Mouse (Mus musculus): ENCODE measurements around the gene Grhl3. TPM values are rescaled to one million over a fixed set of nuclear protein-coding genes. Genes with fewer than 3 reads are reported as not detected.

Grhl3 gene
- polyA plus RNA-seq, 1 experiment from 2014 or later, result 5.4 TPM

DNA sequence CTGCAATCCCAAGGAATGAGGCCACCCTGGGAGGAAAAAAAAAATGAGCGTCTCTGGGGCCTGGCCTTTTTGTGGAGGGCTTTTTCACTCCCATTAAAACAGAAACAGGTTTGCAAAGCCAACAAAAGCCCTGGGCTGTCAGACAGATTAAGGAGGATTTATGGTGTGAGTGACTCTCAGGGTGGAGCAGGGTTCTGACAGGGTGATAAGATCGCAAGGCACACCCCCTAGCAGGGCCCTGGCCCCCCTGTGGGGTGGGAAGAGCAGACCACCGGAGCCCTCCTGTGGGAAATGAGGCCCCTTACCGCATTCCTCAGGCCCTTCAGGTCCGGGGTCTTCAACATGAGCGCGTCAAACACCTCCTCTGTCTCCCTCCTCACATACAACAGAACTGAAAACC, 25.3 kb downstream of the Grhl3 start:
- Histone ChIP-seq H3K4me1 (replicated peaks) (peaks cover 67% of the 10 kb centered on the region), H3K9ac (peak overlapping the region; percentile 16; the same call in 1 of the 2 replicates), H3K4me3 (no peak overlapping the region), H3K27ac (peak overlapping the region; percentile 49), H3K9me3 (replicated peaks) (no peaks in the 10 kb centered on the region), H3K36me3 (no peaks in the 10 kb centered on the region), H3K4me2 (no peak overlapping the region), H3K27me3 (no peaks in the 10 kb centered on the region)
- WGBS, result 26% methylated on average over 7 of the region's 7 CpGs
- no peak for ATAC-seq (replicated peaks; ENCODE audit: insufficient number of reproducible peaks, insufficient read depth, low FRiP score, low read depth)

DNA sequence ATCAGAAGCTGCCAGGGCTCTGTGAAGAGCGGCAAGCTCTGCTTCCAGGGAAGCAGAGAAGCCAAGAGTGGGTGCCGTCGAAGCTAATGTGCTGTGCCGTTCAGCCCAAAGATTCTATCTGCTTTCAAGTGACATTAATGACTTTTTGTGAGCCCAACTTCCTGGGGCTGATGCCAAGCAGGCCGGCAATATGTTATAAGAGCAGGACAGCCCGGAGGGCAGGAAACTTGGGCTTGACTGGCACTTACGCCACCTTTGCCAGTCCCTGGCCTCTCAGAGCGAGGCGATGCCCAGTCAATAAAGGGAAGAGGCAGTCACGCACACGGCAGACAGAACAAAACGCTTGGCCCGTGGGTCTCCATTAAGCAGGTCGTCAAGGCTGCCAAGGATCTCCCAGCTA, 25.9 kb downstream of the Grhl3 start:
- H3K4me3 ChIP-seq, result no peak overlapping the region
- no peaks in the 10 kb centered on the region for H3K27me3 ChIP-seq
- H3K9ac ChIP-seq, result 0 out of 2 replicates have a peak overlapping the region, but pooled peaks have one; percentile 16
- H3K9me3 ChIP-seq (replicated peaks), result no peaks in the 10 kb centered on the region
- 44% methylated on average over 14 of the region's 14 CpGs for WGBS
- peak overlapping the region; percentile 49 for H3K27ac ChIP-seq
- H3K4me1 ChIP-seq (replicated peaks), result peaks cover 62% of the 10 kb centered on the region
- H3K36me3 ChIP-seq, result no peaks in the 10 kb centered on the region
- ATAC-seq (replicated peaks; ENCODE audit: insufficient number of reproducible peaks, insufficient read depth, low FRiP score, low read depth), result no peak
- no peak overlapping the region for H3K4me2 ChIP-seq

DNA sequence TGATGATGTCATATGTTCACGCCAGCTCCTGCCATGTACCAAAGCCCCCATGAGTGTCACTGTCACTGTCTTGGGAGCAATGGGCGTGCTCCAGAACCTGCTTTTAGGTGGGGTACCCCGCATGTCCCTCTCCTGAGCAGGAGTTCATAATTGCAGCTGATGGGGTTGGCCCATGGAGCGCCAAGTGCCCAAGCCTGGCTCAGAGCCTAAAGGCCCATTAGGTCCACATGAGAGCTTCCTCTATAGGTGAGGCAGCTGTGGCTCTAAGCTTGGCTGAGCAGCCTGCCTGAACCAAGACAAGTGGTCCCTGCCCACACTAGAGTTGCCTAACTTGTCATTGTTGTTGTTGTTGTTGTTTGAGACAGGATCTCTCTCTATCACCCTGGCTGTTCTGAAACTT, 26.6 kb downstream of the Grhl3 start:
- H3K27ac ChIP-seq, result peak overlapping the region; percentile 6; the same call in 1 of the 2 replicates
- no peaks in the 10 kb centered on the region for H3K9me3 ChIP-seq (replicated peaks)
- no peaks in the 10 kb centered on the region for H3K27me3 ChIP-seq
- H3K9ac ChIP-seq, result no peak overlapping the region
- peaks cover 60% of the 10 kb centered on the region for H3K4me1 ChIP-seq (replicated peaks)
- H3K36me3 ChIP-seq, result no peaks in the 10 kb centered on the region
- no peak; the same call in 1 of the 2 replicates for ATAC-seq (replicated peaks; ENCODE audit: insufficient number of reproducible peaks, insufficient read depth, low FRiP score, low read depth)
- H3K4me2 ChIP-seq, result no peak overlapping the region
- WGBS, result 66% methylated on average over 4 of the region's 4 CpGs
- H3K4me3 ChIP-seq, result no peak overlapping the region

DNA sequence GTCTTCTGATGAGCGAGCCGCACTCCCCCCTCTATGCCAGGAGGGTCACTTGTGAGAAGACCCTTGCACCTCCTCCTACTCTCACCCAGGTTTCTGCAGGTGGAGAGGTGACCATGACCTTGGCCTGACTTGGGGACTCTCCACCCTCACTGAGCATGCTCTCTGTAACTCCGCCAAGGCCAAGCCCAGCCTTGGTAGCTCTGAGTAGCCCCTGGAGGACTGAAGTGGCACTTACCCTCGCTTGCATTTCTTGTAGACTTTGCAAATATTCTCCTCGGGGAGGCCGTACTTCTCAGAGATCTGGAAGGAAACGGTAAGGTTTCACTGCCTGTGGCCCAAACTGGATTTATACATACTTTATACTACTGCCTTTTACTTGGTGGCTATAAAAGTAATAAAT, 27.4 kb downstream of the Grhl3 start:
- 81% methylated on average over 7 of the region's 7 CpGs for WGBS
- Histone ChIP-seq H3K4me3 (no peak overlapping the region), H3K4me2 (no peak overlapping the region), H3K36me3 (no peaks in the 10 kb centered on the region), H3K4me1 (replicated peaks) (peaks cover 60% of the 10 kb centered on the region), H3K27ac (peak overlapping the region; percentile 23; the same call in 1 of the 2 replicates), H3K27me3 (no peaks in the 10 kb centered on the region), H3K9ac (no peak overlapping the region), H3K9me3 (replicated peaks) (no peaks in the 10 kb centered on the region)
- ATAC-seq (replicated peaks; ENCODE audit: insufficient number of reproducible peaks, insufficient read depth, low FRiP score, low read depth), result no peak

DNA sequence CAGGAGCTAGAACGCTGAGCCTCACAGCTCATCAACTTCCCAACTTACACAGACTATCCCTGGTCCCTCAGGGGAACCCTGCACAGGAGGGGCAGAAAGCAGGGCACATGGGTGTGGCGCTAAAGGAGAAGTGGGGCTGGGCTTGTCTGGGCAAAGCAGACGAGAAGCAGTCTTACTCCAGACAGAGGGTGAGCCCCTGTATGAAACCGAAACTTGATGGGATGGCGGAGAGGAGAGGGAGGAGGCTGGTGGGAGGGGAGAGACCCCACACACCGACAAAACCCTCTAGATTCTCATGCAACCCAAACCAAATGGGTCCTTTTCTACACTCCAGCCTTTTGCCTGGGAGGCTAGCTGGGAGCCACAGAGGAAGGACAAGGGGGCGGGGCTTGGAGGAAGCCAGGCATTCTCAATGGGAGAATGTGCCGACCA, 28.3 kb downstream of the Grhl3 start:
- H3K4me3 ChIP-seq, result peak overlapping the region; percentile 24
- H3K4me1 ChIP-seq (replicated peaks), result peaks cover 60% of the 10 kb centered on the region
- 0 out of 2 replicates have a peak overlapping the region, but pooled peaks have one; percentile 3 for H3K9ac ChIP-seq
- H3K9me3 ChIP-seq (replicated peaks), result no peaks in the 10 kb centered on the region
- H3K4me2 ChIP-seq, result peak overlapping the region; percentile 54
- H3K36me3 ChIP-seq, result no peaks in the 10 kb centered on the region
- no peaks in the 10 kb centered on the region for H3K27me3 ChIP-seq
- peak overlapping the region; percentile 58 for H3K27ac ChIP-seq
- WGBS, result 13% methylated on average over 8 of the region's 8 CpGs
- no peak for ATAC-seq (replicated peaks; ENCODE audit: insufficient number of reproducible peaks, insufficient read depth, low FRiP score, low read depth)

DNA sequence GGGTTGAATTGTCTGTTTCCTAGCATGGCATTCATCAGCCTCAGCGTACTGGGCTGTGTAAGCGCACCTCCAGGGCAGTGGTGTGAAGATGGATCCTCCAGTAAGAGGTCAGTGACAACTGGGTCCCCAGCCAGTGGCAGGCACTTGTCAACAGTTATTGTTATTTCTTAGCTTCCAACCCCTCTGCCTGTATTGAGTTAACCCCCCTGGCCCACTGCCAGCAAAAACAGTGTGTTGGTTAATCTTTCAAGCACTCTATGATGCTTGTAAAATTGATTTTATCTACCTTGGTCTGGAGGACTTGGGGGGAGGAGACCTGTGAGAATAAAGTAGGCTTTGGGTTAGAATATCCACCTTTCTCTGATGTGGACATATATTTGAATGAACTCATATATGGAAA, 29.1 kb downstream of the Grhl3 start:
- Histone ChIP-seq H3K9me3 (replicated peaks) (no peaks in the 10 kb centered on the region), H3K27me3 (no peaks in the 10 kb centered on the region), H3K9ac (no peak overlapping the region), H3K4me1 (replicated peaks) (peaks cover 57% of the 10 kb centered on the region), H3K27ac (peak overlapping the region; percentile 58), H3K4me3 (no peak overlapping the region), H3K36me3 (no peaks in the 10 kb centered on the region), H3K4me2 (0 out of 2 replicates have a peak overlapping the region, but pooled peaks have one; percentile 54)
- 40% methylated on average over 2 of the region's 2 CpGs for WGBS
- no peak for ATAC-seq (replicated peaks; ENCODE audit: insufficient number of reproducible peaks, insufficient read depth, low FRiP score, low read depth)

DNA sequence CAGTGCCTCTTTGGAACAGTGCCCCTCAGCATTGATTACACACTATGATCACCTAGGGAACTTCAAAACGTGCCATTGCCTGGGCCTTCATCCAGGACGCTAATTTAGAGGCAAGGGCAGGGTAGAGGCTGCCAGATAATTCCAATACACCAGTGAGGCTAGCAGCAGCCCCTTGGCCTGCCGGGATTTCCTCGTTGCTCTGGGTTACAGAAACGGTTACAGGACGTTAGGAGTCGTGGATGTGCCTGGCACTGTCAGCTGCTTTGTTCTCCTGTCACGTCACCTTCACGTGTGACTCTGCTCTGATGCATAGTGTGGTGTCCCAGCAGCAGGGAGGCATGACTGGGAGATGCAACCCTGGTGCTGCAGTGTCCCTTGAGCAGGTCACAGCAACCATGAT, 33.4 kb downstream of the Grhl3 start:
- 69% methylated on average over 9 of the region's 9 CpGs for WGBS
- no peak for ATAC-seq (replicated peaks; ENCODE audit: insufficient number of reproducible peaks, insufficient read depth, low FRiP score, low read depth)

DNA sequence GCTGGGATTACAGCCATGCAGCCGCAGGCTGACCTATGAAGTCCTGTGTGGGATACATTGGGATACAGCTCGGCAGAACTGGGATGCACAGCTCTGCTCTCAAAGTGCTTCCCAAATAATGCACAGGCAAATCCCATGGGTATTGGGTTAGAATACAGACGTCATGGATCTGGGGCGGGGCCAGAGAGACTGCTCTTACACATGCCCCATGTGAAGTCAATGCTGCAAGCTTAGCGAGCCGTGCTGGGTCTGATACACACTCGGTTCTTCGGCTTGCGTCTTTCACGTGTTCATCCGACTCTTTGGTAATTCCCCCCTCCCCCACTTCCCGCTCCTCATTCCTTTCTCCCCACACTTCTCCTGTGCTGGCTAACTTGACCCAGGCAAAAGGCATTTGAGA, 34.4 kb downstream of the Grhl3 start:
- H3K36me3 ChIP-seq, result no peaks in the 10 kb centered on the region
- H3K27me3 ChIP-seq, result no peaks in the 10 kb centered on the region
- H3K4me2 ChIP-seq, result no peak overlapping the region
- H3K27ac ChIP-seq, result no peak overlapping the region
- no peak overlapping the region for H3K9ac ChIP-seq
- no peaks in the 10 kb centered on the region for H3K9me3 ChIP-seq (replicated peaks)
- no peak overlapping the region for H3K4me3 ChIP-seq
- peaks cover 8% of the 10 kb centered on the region for H3K4me1 ChIP-seq (replicated peaks)
- no peak for ATAC-seq (replicated peaks; ENCODE audit: insufficient number of reproducible peaks, insufficient read depth, low FRiP score, low read depth)
- WGBS, result 81% methylated on average over 12 of the region's 12 CpGs

More for the DNA sequence above, 33.4 kb downstream of the Grhl3 start:
- Histone ChIP-seq H3K36me3 (no peaks in the 10 kb centered on the region), H3K9ac (no peak overlapping the region), H3K27ac (no peak overlapping the region), H3K27me3 (no peaks in the 10 kb centered on the region), H3K4me1 (replicated peaks) (peaks cover 18% of the 10 kb centered on the region), H3K4me2 (no peak overlapping the region), H3K4me3 (no peak overlapping the region), H3K9me3 (replicated peaks) (no peaks in the 10 kb centered on the region)

DNA sequence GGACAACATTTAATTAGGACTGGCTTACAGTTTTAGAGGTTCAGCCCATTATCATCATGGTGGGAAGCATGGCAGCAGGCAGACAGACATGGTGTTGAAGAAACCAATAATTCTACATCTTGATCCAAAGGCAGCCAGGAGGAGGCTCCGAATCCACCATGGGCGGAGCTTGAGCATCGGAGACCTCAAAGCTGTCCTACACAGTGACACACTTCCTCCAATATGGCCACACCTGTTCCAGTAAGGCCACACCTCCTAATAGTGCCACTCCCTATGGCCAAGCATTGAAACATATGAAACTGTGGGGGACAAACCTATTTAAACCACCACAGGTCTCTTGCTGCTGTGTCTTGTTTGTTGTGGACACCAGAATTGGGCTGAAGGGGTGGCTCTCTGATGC, 38.4 kb downstream of the Grhl3 start:
- no peak for ATAC-seq (replicated peaks; ENCODE audit: insufficient number of reproducible peaks, insufficient read depth, low FRiP score, low read depth)
- no peaks in the 10 kb centered on the region for H3K27me3 ChIP-seq
- no peak overlapping the region for H3K27ac ChIP-seq
- no peaks in the 10 kb centered on the region for H3K9me3 ChIP-seq (replicated peaks)
- H3K36me3 ChIP-seq, result no peaks in the 10 kb centered on the region
- no peak overlapping the region for H3K4me2 ChIP-seq
- no peak overlapping the region for H3K4me3 ChIP-seq
- WGBS, result 97% methylated on average over 3 of the region's 3 CpGs
- no peaks in the 10 kb centered on the region for H3K4me1 ChIP-seq (replicated peaks)
- H3K9ac ChIP-seq, result no peak overlapping the region

DNA sequence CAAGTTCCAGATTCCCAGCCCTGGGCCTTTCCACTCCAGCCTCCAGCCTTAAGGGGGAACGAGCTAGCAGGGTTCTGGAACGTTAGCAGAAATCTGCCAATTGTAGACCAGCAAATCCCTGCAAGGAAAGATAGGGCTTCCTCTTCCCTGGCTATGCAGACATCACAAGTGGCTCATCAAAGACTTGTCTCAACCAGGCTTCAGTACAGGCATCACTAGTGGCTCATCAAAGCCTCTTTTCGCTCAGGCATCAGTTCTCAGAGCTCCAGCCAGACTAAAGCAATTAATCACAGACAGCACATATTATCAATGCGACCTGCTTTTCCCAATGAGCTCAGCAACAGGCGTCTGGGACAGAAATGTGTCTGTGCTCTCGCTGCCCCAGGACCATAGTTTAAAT, 40.4 kb downstream of the Grhl3 start:
- 70% methylated on average over 6 of the region's 6 CpGs for WGBS
- Histone ChIP-seq H3K9me3 (replicated peaks) (no peaks in the 10 kb centered on the region), H3K4me2 (no peak overlapping the region), H3K27ac (no peak overlapping the region), H3K27me3 (no peaks in the 10 kb centered on the region), H3K36me3 (no peaks in the 10 kb centered on the region), H3K4me3 (no peak overlapping the region), H3K9ac (no peak overlapping the region), H3K4me1 (replicated peaks) (no peaks in the 10 kb centered on the region)
- ATAC-seq (replicated peaks; ENCODE audit: insufficient number of reproducible peaks, insufficient read depth, low FRiP score, low read depth), result no peak

DNA sequence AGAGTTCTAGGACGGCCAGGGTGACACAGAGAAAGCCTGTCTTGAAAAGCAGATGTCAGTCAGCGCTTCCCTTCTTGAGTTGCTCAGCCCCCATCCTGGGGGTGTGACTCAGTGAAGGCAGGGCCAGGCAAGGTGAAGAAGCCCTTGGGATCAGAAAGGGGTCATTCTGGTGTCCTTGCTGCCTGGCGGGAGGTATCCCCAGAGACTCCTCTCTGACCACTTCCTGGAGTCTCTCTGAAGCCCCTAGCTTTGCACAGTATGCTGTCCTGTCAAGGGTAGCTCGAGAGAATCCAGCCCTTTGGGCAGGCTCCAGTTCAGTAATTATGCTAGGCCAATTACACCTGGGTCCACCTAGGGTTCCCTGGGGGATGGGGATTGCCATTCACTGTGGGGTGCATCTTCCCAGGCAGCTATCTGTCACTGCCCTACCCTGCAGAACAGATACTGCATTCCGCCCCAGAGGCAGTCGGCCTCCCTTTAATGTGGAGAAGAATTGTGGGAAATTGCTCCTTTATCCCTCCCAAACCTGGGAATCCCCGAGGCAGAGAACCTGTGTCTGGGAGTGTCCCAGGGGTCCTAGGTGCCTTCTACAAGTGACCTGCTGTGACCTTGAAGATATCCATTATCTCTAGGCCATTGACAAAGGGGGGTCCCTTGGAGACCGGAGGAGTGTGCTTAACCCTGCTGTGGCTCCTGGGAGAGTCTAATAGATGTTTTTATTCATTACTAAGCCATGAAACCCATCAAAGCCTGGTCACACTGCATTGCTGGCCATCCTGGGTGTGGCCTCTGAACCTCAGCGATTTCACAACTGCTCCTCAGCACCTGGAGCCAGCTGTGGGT, 41.4 kb downstream of the Grhl3 start:
- Histone ChIP-seq H3K4me3 (no peak overlapping the region), H3K9me3 (replicated peaks) (no peaks in the 10 kb centered on the region), H3K4me2 (no peak overlapping the region), H3K36me3 (no peaks in the 10 kb centered on the region), H3K27me3 (no peaks in the 10 kb centered on the region), H3K9ac (no peak overlapping the region), H3K4me1 (replicated peaks) (no peaks in the 10 kb centered on the region), H3K27ac (no peak overlapping the region)
- ATAC-seq (replicated peaks; ENCODE audit: insufficient number of reproducible peaks, insufficient read depth, low FRiP score, low read depth), result no peak
- 52% methylated on average over 9 of the region's 9 CpGs for WGBS

DNA sequence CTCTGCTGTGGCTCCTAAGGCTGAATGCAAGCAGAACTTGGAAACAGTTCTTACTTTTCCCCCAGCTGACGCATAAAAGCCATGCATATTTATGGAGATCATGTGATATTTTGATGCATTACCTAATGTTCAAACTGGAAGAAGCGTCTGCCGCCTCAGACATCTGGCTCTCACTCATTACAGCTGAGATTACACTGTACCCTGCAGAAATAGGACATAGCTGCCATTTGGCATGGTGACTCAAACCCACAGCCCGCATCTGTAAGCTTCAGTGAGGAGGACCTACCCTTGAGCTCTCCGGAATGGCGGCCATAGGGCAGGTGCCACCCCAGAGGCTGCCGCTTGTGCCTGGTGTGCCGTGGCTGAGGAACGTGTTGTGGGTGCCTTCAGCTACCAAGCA, 42.2 kb downstream of the Grhl3 start:
- Histone ChIP-seq H3K4me2 (no peak overlapping the region), H3K36me3 (no peaks in the 10 kb centered on the region), H3K27ac (no peak overlapping the region), H3K4me3 (no peak overlapping the region), H3K27me3 (no peaks in the 10 kb centered on the region), H3K9ac (no peak overlapping the region), H3K4me1 (replicated peaks) (no peaks in the 10 kb centered on the region), H3K9me3 (replicated peaks) (no peaks in the 10 kb centered on the region)
- 90% methylated on average over 9 of the region's 9 CpGs for WGBS
- no peak for ATAC-seq (replicated peaks; ENCODE audit: insufficient number of reproducible peaks, insufficient read depth, low FRiP score, low read depth)
